Mouse (Mus musculus) stomach, postnatal 0 days (tissue): ENCODE results near the gene A630095N17Rik.

ENCODE experiments used
- CTCF ChIP-seq: IDR thresholded peaks from 2 replicates; pipeline ENCODE4 v1.5.1; 2016; ENCODE audit warnings: antibody characterized with exemption, low read depth, mild to moderate bottlenecking, moderate library complexity
- EP300 ChIP-seq: optimal IDR thresholded peaks from 2 replicates; pipeline ENCODE3; 2016; ENCODE audit warnings: antibody characterized with exemption

GRCm38 (mm10) chr1:75261278-75261677 is 29.4 kb upstream of the A630095N17Rik start:
- no peak for TF ChIP-seq CTCF
- TF ChIP-seq EP300, result no peak
